ENCODE assay signal across 8 mouse cellular contexts in the genomic region with DNA sequence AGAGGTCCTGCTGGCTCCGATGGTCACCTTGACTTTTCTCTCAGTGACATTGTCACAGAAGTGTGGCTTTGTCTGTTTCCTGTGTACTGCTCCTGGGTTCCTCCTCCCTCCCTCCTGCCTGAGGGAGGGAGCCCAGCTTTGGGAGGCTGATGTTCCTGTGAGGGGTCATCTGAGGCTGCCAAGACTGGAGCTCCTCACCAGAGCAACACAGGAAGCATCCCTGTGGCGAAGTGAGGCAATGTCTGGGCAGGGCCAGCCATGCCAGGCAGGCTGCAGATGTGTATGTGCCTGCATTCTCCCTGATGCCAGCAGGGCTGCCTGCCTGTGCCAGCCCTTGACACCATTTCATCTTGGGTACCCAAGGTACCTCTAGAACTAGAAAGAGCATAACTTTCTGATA. TPM values are rescaled to one million over a fixed set of nuclear protein-coding genes. Genes with fewer than 3 reads are reported as not detected.
DNase-seq lines count a peak whose midpoint lies in the region; ATAC-seq lines count a peak whose summit lies in the region.

No protein-coding gene starts in this region.

- peak; percentile 84 for ATAC-seq in granulocyte monocyte progenitor cell, adult 5-6 weeks (replicated peaks; ENCODE audit: poor library complexity, severe bottlenecking)
- peak; percentile 44 for ATAC-seq in neutrophil, adult 5-6 weeks (ENCODE audit: extremely low read depth, insufficient number of reproducible peaks, low FRiP score, poor library complexity, severe bottlenecking)

- peak; percentile 67 to 76 for DNase-seq in cerebellum, postnatal 10 days
- DNase-seq in cerebellum, postnatal 36 days: no peak
- DNase-seq in layer of hippocampus, adult 9-11 months: peak; percentile 25
- no peak for DNase-seq in layer of hippocampus, postnatal 14 days (ENCODE audit: low spot score in 2 of 2)
- DNase-seq in gastrocnemius, postnatal 4 days (ENCODE audit: low spot score in 2 of 2): no peak
- no peak for DNase-seq in embryo, embryonic 10.5 days (ENCODE audit: low spot score)

RNA-seq across cellular contexts. Expression of gene Socs3, which starts 15.8 kb away (rescaled TPM):
- total RNA-seq in layer of hippocampus, postnatal 14 days (2021): 1 to 10 TPM; 2.1 to 3.2 TPM
- total RNA-seq in granulocyte monocyte progenitor cell, adult 5-6 weeks (2014; fragmentation: Nextera tagmentation): 0.41 TPM in 1 of 2 replicates, not detected in the other
- total RNA-seq in granulocyte monocyte progenitor cell, adult 5-6 weeks (2017): 2.0 and 2.2 TPM in 2 replicates
- 252 and 268 TPM in 2 replicates for total RNA-seq in neutrophil, adult 5-6 weeks (2017)
- total RNA-seq in gastrocnemius, postnatal 4 days (2021): 10 to 100 TPM; 14.0 to 14.8 TPM

RNA-seq across cellular contexts. Expression of gene Pgs1, which starts 32.0 kb away (rescaled TPM):
- 10 to 100 TPM; 65.4 to 66.9 TPM for total RNA-seq in layer of hippocampus, postnatal 14 days (2021)
- 43.1 and 44.5 TPM in 2 replicates for total RNA-seq in granulocyte monocyte progenitor cell, adult 5-6 weeks (2014; fragmentation: Nextera tagmentation)
- total RNA-seq in granulocyte monocyte progenitor cell, adult 5-6 weeks (2017): 18.8 and 23.3 TPM in 2 replicates
- total RNA-seq in neutrophil, adult 5-6 weeks (2017): 51.2 and 58.3 TPM in 2 replicates
- 10 to 100 TPM; 21.6 to 24.6 TPM for total RNA-seq in gastrocnemius, postnatal 4 days (2021)

Comparison
In these comparisons a context has a peak if more than half of its experiments do, and no peak if none do; other contexts are left out.
1. DNase-seq: peak in cerebellum, postnatal 10 days (2 of 2) and layer of hippocampus, adult 9-11 months (single experiment); none in cerebellum, postnatal 36 days (0 of 2), layer of hippocampus, postnatal 14 days (0 of 2), gastrocnemius, postnatal 4 days (0 of 2) and embryo, embryonic 10.5 days (single experiment).
2. RNA of gene Socs3, which starts 15.8 kb away (total RNA-seq): 252 to 268 TPM in neutrophil, adult 5-6 weeks; 14.0 to 14.8 TPM in gastrocnemius, postnatal 4 days, 2.1 to 3.2 TPM in layer of hippocampus, postnatal 14 days and 0.41 to 2.2 TPM in granulocyte monocyte progenitor cell, adult 5-6 weeks; every median in the first group is over 10 times any median in the second.